Mouse (Mus musculus) ES-E14 (cell line): ENCODE measurements at regions not wholly inside any gene's neighbourhood (a gene's known extent, or its start where the extent isn't known, plus 50 kb on each side); places are given as distances from the start of the nearest gene placed in this dataset.

Source experiments
- DNase-seq: peaks from one replicate; pipeline ENCODE4 v3.0.0-alpha.2; 2013; ENCODE audit warnings: low read depth, low spot score
- H3K27ac ChIP-seq: 2 replicates; pipeline ENCODE4 v1.5.1; 2012; ENCODE audit warnings: low read depth, mild to moderate bottlenecking, low read length, moderate library complexity, mixed read lengths; ENCODE audit not compliant: poor library complexity, insufficient read depth, severe bottlenecking
- H3K36me3 ChIP-seq: 2 replicates; pipeline ENCODE4 v1.6.1; 2012; ENCODE audit warnings: mild to moderate bottlenecking, low read length, moderate library complexity, mixed read lengths; ENCODE audit not compliant: control insufficient read depth, poor library complexity, insufficient read depth, severe bottlenecking
- H3K4me1 ChIP-seq, 2 experiments: fragments of 150-350 bp in 1 of 2; sonication (generic) in 1 of 2; 2 replicates each; pipeline ENCODE4 v1.6.1; 2012; ENCODE audit warnings: low read length in 2 of 2, mild to moderate bottlenecking in 1 of 2, mixed read lengths in 1 of 2; ENCODE audit not compliant: control insufficient read depth in 2 of 2, insufficient read depth in 2 of 2, poor library complexity in 1 of 2
- H3K4me3 ChIP-seq, 2 experiments: fragments of 150-350 bp in 1 of 2; sonication (generic) in 1 of 2; 2 replicates each; pipeline ENCODE4 v1.5.1; 2012; ENCODE audit warnings: low read length in 2 of 2, low read depth in 1 of 2, mild to moderate bottlenecking in 1 of 2, mixed read lengths in 1 of 2; ENCODE audit not compliant: insufficient read depth in 1 of 2, poor library complexity in 1 of 2, severe bottlenecking in 1 of 2
- H3K9ac ChIP-seq: 2 replicates; pipeline ENCODE4 v1.6.1; 2012; ENCODE audit warnings: low read depth, mild to moderate bottlenecking, low read length, mixed read lengths; ENCODE audit not compliant: poor library complexity, insufficient read depth, severe bottlenecking
- H3K9me3 ChIP-seq: fragments of 150-350 bp; sonication (generic); 2 replicates; pipeline ENCODE4 v1.6.1; 2012; ENCODE audit warnings: low read depth, mild to moderate bottlenecking, low read length; ENCODE audit not compliant: control insufficient read depth, insufficient read depth
- CHD2 ChIP-seq: IDR thresholded peaks from 2 replicates; pipeline ENCODE4 v1.6.1; 2014; ENCODE audit warnings: mild to moderate bottlenecking, low read depth, low read length, inconsistent platforms
- HCFC1 ChIP-seq: IDR thresholded peaks from 2 replicates; pipeline ENCODE4 v1.6.1; 2012; ENCODE audit warnings: low read length, inconsistent platforms, borderline replicate concordance; ENCODE audit not compliant: insufficient read depth
- MAFK ChIP-seq: IDR thresholded peaks from 2 replicates; pipeline ENCODE4 v1.6.1; 2014; ENCODE audit warnings: mild to moderate bottlenecking, low read depth, low read length, inconsistent platforms; ENCODE audit not compliant: insufficient read depth
- ZC3H11A ChIP-seq: IDR thresholded peaks from 2 replicates; pipeline ENCODE4 v1.6.1; 2012; ENCODE audit warnings: low read depth, mild to moderate bottlenecking, inconsistent platforms, low read length, borderline replicate concordance
- ZNF384 ChIP-seq: IDR thresholded peaks from 2 replicates; pipeline ENCODE4 v1.6.1; 2012; ENCODE audit warnings: low read depth, low read length, inconsistent platforms
- in situ Hi-C, 2 experiments: fragments of 600-800 bp; cut with MboI; formaldehyde crosslinking; loops; one replicate each; pipeline ENCODE4 v1.15.1; 2025; ENCODE audit warnings: low sequenced_read_pairs in 2 of 2, inconsistent platforms in 1 of 2; ENCODE audit not compliant: unreplicated experiment in 2 of 2

DNA sequence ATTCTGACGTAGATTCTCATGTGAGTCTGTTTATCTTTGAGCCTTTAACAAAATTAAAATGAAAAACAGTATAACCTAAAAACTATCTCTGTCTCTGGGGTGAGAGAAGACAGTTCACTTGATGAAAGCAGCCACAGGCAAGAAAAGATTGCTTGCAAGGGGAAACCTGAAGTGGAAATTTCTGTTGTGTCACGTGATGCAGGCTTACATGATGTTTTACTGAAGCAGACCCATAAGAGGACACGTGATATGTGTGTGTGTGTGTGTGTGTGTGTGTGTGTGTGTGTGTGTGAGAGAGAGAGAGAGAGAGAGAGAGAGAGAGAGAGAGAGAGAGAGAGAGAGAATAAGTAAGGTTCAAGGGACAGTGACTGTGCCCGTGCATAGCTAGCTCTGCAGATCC lies 63.7 kb upstream of the Fam204a start:
- no peak for TF ChIP-seq MAFK
- TF ChIP-seq HCFC1 = no peak
- no peak for TF ChIP-seq ZNF384
- no peak for TF ChIP-seq CHD2
- TF ChIP-seq ZC3H11A = no peak
- H3K4me1 ChIP-seq = no peaks in the 10 kb centered on the region
- no peak overlapping the region for H3K4me3 ChIP-seq
- no peak for DNase-seq
- no peak overlapping the region for H3K27ac ChIP-seq
- in situ Hi-C loops = no loop called here
- no peaks in the 10 kb centered on the region for H3K9me3 ChIP-seq
- H3K36me3 ChIP-seq = no peaks in the 10 kb centered on the region
- no peak overlapping the region for H3K9ac ChIP-seq

- no peaks in the 10 kb centered on the region for H3K9me3 ChIP-seq
These were observed 60.4 kb upstream of the Fam204a start for GRCm38 (mm10) chr19:60286810-60287396.

DNA sequence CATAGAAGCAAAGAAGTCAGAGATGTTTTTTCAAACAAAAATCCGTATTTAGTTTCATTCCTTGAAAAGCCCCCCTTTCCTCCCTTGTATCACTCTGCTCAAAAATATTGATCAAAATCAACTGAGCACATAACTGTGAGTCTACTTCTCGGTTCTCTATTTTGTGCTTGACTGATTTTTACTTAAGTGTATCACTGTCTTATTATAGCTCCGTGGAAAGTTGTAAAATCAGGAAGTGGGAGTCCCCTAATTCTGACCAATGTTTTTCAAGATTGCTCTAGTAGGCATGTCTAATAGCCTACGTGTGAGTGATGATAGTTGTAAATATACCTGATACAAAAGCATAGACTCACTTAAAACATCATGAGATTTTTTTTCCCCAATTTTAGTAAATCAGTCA lies 58.4 kb upstream of the Fam204a start:
- Histone ChIP-seq H3K27ac (no peak overlapping the region), H3K4me3 (no peak overlapping the region), H3K4me1 (no peaks in the 10 kb centered on the region), H3K9ac (no peak overlapping the region), H3K9me3 (no peaks in the 10 kb centered on the region), H3K36me3 (no peaks in the 10 kb centered on the region)
- in situ Hi-C loops = no loop called here
- TF ChIP-seq CHD2 (no peak), MAFK (no peak), ZC3H11A (no peak), HCFC1 (no peak), ZNF384 (no peak)
- no peak for DNase-seq

More at GRCm38 (mm10) chr19:60286810-60287396, 60.4 kb upstream of the Fam204a start:
- TF ChIP-seq CHD2 (no peak), HCFC1 (no peak), ZNF384 (no peak), ZC3H11A (no peak), MAFK (no peak)
- in situ Hi-C loops = no loop called here
- Histone ChIP-seq H3K9ac (no peak overlapping the region), H3K4me1 (no peaks in the 10 kb centered on the region), H3K36me3 (no peaks in the 10 kb centered on the region), H3K4me3 (no peak overlapping the region), H3K27ac (no peak overlapping the region)
- DNase-seq = no peak
